Mouse (Mus musculus) liver, embryonic 12.5 days (tissue): Measurements from ENCODE around the gene Olfr71. TPM values are rescaled to one million over a fixed set of nuclear protein-coding genes. Genes with fewer than 3 reads are reported as not detected.
A peak's percentile ranks its signal among the peaks of the same experiment; 100 is the strongest.

Source experiments
- ATAC-seq: fragments of 200-750 bp; cut with Nextera tagmentation; 2 replicates; pipeline ENCODE4 v1.8.0; 2017; ENCODE audit warnings: moderate number of reproducible peaks, mild to moderate bottlenecking, moderate library complexity
- H3K27ac ChIP-seq: fragments of 300-500 bp; sonication (generic); 2 replicates; pipeline ENCODE4 v1.5.1; 2016; ENCODE audit warnings: mild to moderate bottlenecking
- H3K27me3 ChIP-seq: fragments of 300-500 bp; sonication (generic); replicated peaks from 2 replicates; pipeline ENCODE4 v1.6.1; 2016; ENCODE audit warnings: mild to moderate bottlenecking, moderate library complexity
- H3K36me3 ChIP-seq: fragments of 300-500 bp; sonication (generic); 2 replicates; pipeline ENCODE4 v1.6.1; 2016; ENCODE audit warnings: mild to moderate bottlenecking, moderate library complexity
- H3K4me1 ChIP-seq: fragments of 300-500 bp; sonication (generic); 2 replicates; pipeline ENCODE4 v1.6.1; 2016
- H3K4me2 ChIP-seq: fragments of 300-500 bp; sonication (generic); 2 replicates; pipeline ENCODE4 v1.6.1; 2016; ENCODE audit warnings: mild to moderate bottlenecking, moderate library complexity
- H3K4me3 ChIP-seq: fragments of 300-500 bp; sonication (generic); 2 replicates; pipeline ENCODE4 v1.5.1; 2016; ENCODE audit warnings: mild to moderate bottlenecking, moderate library complexity
- H3K9ac ChIP-seq: fragments of 300-500 bp; sonication (generic); 2 replicates; pipeline ENCODE4 v1.6.1; 2016; ENCODE audit warnings: mild to moderate bottlenecking, moderate library complexity
- H3K9me3 ChIP-seq: fragments of 300-500 bp; sonication (generic); replicated peaks from 2 replicates; pipeline ENCODE4 v1.6.1; 2016; ENCODE audit warnings: mild to moderate bottlenecking, moderate library complexity
- WGBS: fragments of 180-500 bp; shearing (Covaris S2); methylation state at CpG from one replicate; pipeline ENCODE4 v1.1.7; 2016; ENCODE audit not compliant: insufficient replicate concordance; 5-methylcytosine and 5-hydroxymethylcytosine counted together
- polyA plus RNA-seq: library from polyadenylated mRNA; unstranded; fragments of >200 nt; fragmentation: Nextera tagmentation; extraction: Ambion mirVana; gene quantifications from 2 replicates; pipeline ENCODE4 v1.2.1, GENCODE M21; 2016

The Olfr71 gene
- polyA plus RNA-seq, 1 experiment from 2014 or later, result not detected

- Histone ChIP-seq H3K9me3 (no peaks in the 10 kb centered on the region), H3K27me3 (peaks cover 6% of the 10 kb centered on the region; the same call in 1 of the 2 replicates), H3K36me3 (no peaks in the 10 kb centered on the region), H3K9ac (no peak overlapping the region), H3K27ac (peak overlapping the region; percentile 50), H3K4me3 (no peak overlapping the region), H3K4me1 (peaks cover 62% of the 10 kb centered on the region), H3K4me2 (no peak overlapping the region)
- 36% methylated on average over 3 of the region's 3 CpGs for WGBS
- no peak for ATAC-seq
Observed at GRCm38 (mm10) chr4:43729126-43729525, 19.1 kb upstream of the Olfr71 start.

GRCm38 (mm10) chr4:43728576-43728954, 18.5 kb upstream of the Olfr71 start:
- 0 out of 2 replicates have a peak, but pooled peaks have one; percentile 13 for ATAC-seq
- no peak overlapping the region for H3K4me3 ChIP-seq
- no peaks in the 10 kb centered on the region for H3K9me3 ChIP-seq
- peaks cover 62% of the 10 kb centered on the region for H3K4me1 ChIP-seq
- 0 out of 2 replicates have a peak overlapping the region, but pooled peaks have one; percentile 3 for H3K4me2 ChIP-seq
- H3K27me3 ChIP-seq, result peaks cover 6% of the 10 kb centered on the region; the same call in 1 of the 2 replicates
- peak overlapping the region; percentile 50 for H3K27ac ChIP-seq
- no peaks in the 10 kb centered on the region for H3K36me3 ChIP-seq
- no peak overlapping the region for H3K9ac ChIP-seq
- 18% methylated on average over 5 of the region's 5 CpGs for WGBS

GRCm38 (mm10) chr4:43727718-43728575, 17.9 kb upstream of the Olfr71 start:
- WGBS, result 43% methylated on average over 7 of the region's 7 CpGs
- ATAC-seq, result peak; percentile 53
- Histone ChIP-seq H3K9ac (no peak overlapping the region), H3K27me3 (peaks cover 6% of the 10 kb centered on the region; the same call in 1 of the 2 replicates), H3K9me3 (no peaks in the 10 kb centered on the region), H3K4me3 (no peak overlapping the region), H3K27ac (peak overlapping the region; percentile 50), H3K4me1 (peaks cover 62% of the 10 kb centered on the region), H3K4me2 (0 out of 2 replicates have a peak overlapping the region, but pooled peaks have one; percentile 3), H3K36me3 (no peaks in the 10 kb centered on the region)

GRCm38 (mm10) chr4:43726995-43727394, 16.9 kb upstream of the Olfr71 start, which contains the start of gene Hrct1:
Gene Hrct1, plus strand, starts transcription at chr4:43727188.
- Histone ChIP-seq H3K27me3 (no peaks in the 10 kb centered on the region; the same call in 1 of the 2 replicates), H3K36me3 (no peaks in the 10 kb centered on the region), H3K4me3 (no peak within 1 kb of the TSS), H3K4me1 (peaks cover 56% of the 10 kb centered on the region), H3K4me2 (no peak within 1 kb of the TSS), H3K27ac (peak within 1 kb of the TSS; percentile 50), H3K9ac (no peak within 1 kb of the TSS), H3K9me3 (no peaks in the 10 kb centered on the region)
- WGBS, result 37% methylated on average over 3 of the region's 3 CpGs
- no peak for ATAC-seq

- Histone ChIP-seq H3K27me3 (no peaks in the 10 kb centered on the region; the same call in 1 of the 2 replicates), H3K27ac (no peak overlapping the region), H3K4me2 (no peak overlapping the region), H3K4me1 (peaks cover 56% of the 10 kb centered on the region), H3K9ac (no peak overlapping the region), H3K36me3 (no peaks in the 10 kb centered on the region), H3K9me3 (no peaks in the 10 kb centered on the region), H3K4me3 (no peak overlapping the region)
- 39% methylated on average over 12 of the region's 12 CpGs for WGBS
- no peak for ATAC-seq
Observed at GRCm38 (mm10) chr4:43726228-43726993, 16.4 kb upstream of the Olfr71 start.

- 7% methylated on average over 1 of the region's 1 CpGs for WGBS
- H3K4me1 ChIP-seq, result peaks cover 42% of the 10 kb centered on the region
Observed at GRCm38 (mm10) chr4:43724764-43725163, 14.7 kb upstream of the Olfr71 start.

GRCm38 (mm10) chr4:43722191-43722590, 12.1 kb upstream of the Olfr71 start:
- Histone ChIP-seq H3K27me3 (no peaks in the 10 kb centered on the region), H3K4me2 (no peak overlapping the region), H3K36me3 (no peaks in the 10 kb centered on the region), H3K9me3 (no peaks in the 10 kb centered on the region), H3K9ac (no peak overlapping the region), H3K4me3 (no peak overlapping the region), H3K4me1 (peaks cover 16% of the 10 kb centered on the region), H3K27ac (no peak overlapping the region)
- no peak for ATAC-seq
- 72% methylated on average over 4 of the region's 4 CpGs for WGBS

More at GRCm38 (mm10) chr4:43724764-43725163, 14.7 kb upstream of the Olfr71 start:
- H3K36me3 ChIP-seq, result no peaks in the 10 kb centered on the region
- no peaks in the 10 kb centered on the region for H3K27me3 ChIP-seq
- H3K27ac ChIP-seq, result no peak overlapping the region
- ATAC-seq, result no peak
- H3K4me3 ChIP-seq, result no peak overlapping the region
- no peaks in the 10 kb centered on the region for H3K9me3 ChIP-seq
- H3K4me2 ChIP-seq, result no peak overlapping the region
- no peak overlapping the region for H3K9ac ChIP-seq

- H3K27ac ChIP-seq, result no peak overlapping the region
- no peak for ATAC-seq
- peaks cover 2% of the 10 kb centered on the region; the same call in 1 of the 2 replicates for H3K4me1 ChIP-seq
- no peak overlapping the region for H3K9ac ChIP-seq
- no peak overlapping the region for H3K4me2 ChIP-seq
- H3K4me3 ChIP-seq, result no peak overlapping the region
- 61% methylated on average over 14 of the region's 16 CpGs for WGBS
- 0 out of 2 replicates have a peak, but pooled peaks cover 2% of the 10 kb centered on the region for H3K27me3 ChIP-seq
- no peaks in the 10 kb centered on the region for H3K9me3 ChIP-seq
- no peaks in the 10 kb centered on the region for H3K36me3 ChIP-seq
Observed at GRCm38 (mm10) chr4:43720491-43721228, 10.6 kb upstream of the Olfr71 start.

GRCm38 (mm10) chr4:43713652-43714219, 3.7 kb upstream of the Olfr71 start:
- no peak overlapping the region for H3K9ac ChIP-seq

GRCm38 (mm10) chr4:43711821-43712220, 1.8 kb upstream of the Olfr71 start:
- 1% methylated on average over 2 of the region's 2 CpGs for WGBS
- Histone ChIP-seq H3K4me1 (no peaks in the 10 kb centered on the region), H3K9ac (no peak overlapping the region), H3K9me3 (no peaks in the 10 kb centered on the region), H3K27ac (no peak overlapping the region), H3K4me3 (no peak overlapping the region), H3K36me3 (no peaks in the 10 kb centered on the region), H3K4me2 (no peak overlapping the region), H3K27me3 (peaks cover 57% of the 10 kb centered on the region)
- ATAC-seq, result no peak

More at GRCm38 (mm10) chr4:43713652-43714219, 3.7 kb upstream of the Olfr71 start:
- Histone ChIP-seq H3K4me3 (no peak overlapping the region), H3K4me1 (no peaks in the 10 kb centered on the region), H3K27me3 (peaks cover 42% of the 10 kb centered on the region), H3K36me3 (no peaks in the 10 kb centered on the region), H3K27ac (no peak overlapping the region), H3K9me3 (no peaks in the 10 kb centered on the region), H3K4me2 (no peak overlapping the region)
- WGBS, result 37% methylated on average over 7 of the region's 7 CpGs
- no peak for ATAC-seq

- no peaks in the 10 kb centered on the region for H3K36me3 ChIP-seq
- H3K9ac ChIP-seq, result no peak overlapping the region
- H3K9me3 ChIP-seq, result no peaks in the 10 kb centered on the region
- no peak overlapping the region for H3K4me3 ChIP-seq
- no peak overlapping the region for H3K4me2 ChIP-seq
- no peaks in the 10 kb centered on the region for H3K4me1 ChIP-seq
- H3K27me3 ChIP-seq, result peaks cover 46% of the 10 kb centered on the region
- ATAC-seq, result no peak
- WGBS, result 76% methylated on average over 13 of the region's 13 CpGs
- no peak overlapping the region for H3K27ac ChIP-seq
Observed at GRCm38 (mm10) chr4:43705991-43706390, 4.1 kb downstream of the Olfr71 start.
